11 mouse cellular contexts compared by ENCODE assay signal in the genomic region with DNA sequence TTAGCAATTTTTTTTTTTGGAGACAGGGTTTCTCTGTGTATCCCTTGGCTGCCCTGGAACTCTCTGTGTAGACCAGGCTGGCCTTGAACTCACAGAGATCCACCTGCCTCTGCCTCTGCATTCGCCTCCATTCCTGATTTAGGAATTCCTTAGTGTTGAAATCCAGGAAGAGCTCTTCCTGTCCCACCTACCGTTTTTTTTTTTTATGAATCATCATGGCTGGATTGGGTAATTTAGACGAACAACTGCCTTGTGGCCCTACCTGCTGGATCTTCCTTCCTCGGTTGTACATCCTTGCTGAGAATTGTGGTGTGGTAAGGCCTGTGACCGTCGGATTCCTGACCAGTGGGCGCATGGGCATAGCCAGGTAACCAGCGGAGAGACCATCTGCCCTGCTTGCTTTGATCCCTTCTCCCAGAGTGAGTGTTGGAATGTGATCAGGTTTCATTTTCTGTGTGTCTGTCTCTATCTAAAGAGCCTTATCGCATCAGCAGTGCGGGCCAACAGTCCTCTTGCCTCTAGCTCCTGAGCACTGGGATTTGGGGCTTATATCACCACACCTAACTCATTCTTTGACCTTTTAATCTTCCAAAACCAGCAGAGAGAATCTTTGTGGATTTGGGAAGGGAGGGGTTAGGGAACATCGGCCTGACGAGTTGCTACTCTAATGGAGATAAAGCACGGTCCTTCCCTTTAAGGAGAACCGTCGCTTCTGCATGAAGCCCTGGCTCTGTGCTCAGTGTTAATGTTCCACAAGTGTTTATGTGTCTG. TPM values are rescaled to one million over a fixed set of nuclear protein-coding genes. Genes with fewer than 3 reads are reported as not detected.
DNase-seq lines count a peak whose midpoint lies in the region; ATAC-seq lines count a peak whose summit lies in the region.
"Had no signal": no experiment of that assay in that cellular context is flagged by ENCODE, and none has a peak within 500 bp of the region (broad histone marks: within the 10 kb centered on the region; RNA-seq: fewer than 3 reads in every experiment).

No protein-coding gene starts in this region.

- H3K36me3 ChIP-seq in heart, embryonic 16.5 days (ENCODE audit: control insufficient read depth, insufficient read depth), result no peaks in the 10 kb centered on the region
- H3K36me3 ChIP-seq in intestine, embryonic 16.5 days (ENCODE audit: control insufficient read depth, insufficient read depth, low read length), result no peaks in the 10 kb centered on the region
- H3K36me3 ChIP-seq: midbrain, embryonic 12.5 days had no signal

- DNase-seq in heart, postnatal 25 days (ENCODE audit: low spot score), result no peak
- peak; percentile 71 for DNase-seq in 3T3-L1 (ENCODE audit: low read depth, low spot score)
- peak; percentile 81 for DNase-seq in cerebellum, adult 11 months
- DNase-seq in frontal cortex, postnatal 14 days (ENCODE audit: low spot score in 2 of 2), result no peak
- no peak for DNase-seq in retina, embryonic 14.5 days (ENCODE audit: low spot score)
- no peak for DNase-seq in gastrocnemius, postnatal 10 days
- DNase-seq: thymus, adult 18-20 months had no signal

- intact Hi-C loops in heart, postnatal 25 days (cut with DNase I), result no loop called here

- H3K9ac ChIP-seq in heart, embryonic 16.5 days (ENCODE audit: low read length), result no peak overlapping the region
- H3K9ac ChIP-seq in intestine, embryonic 16.5 days (ENCODE audit: low read depth, low read length), result no peak overlapping the region
- H3K9ac ChIP-seq: midbrain, embryonic 12.5 days had no signal

- H3K27me3 ChIP-seq in heart, embryonic 16.5 days (ENCODE audit: control insufficient read depth, insufficient read depth, low read length), result no peaks in the 10 kb centered on the region
- H3K27me3 ChIP-seq in intestine, embryonic 16.5 days (replicated peaks; ENCODE audit: control insufficient read depth, insufficient read depth, low read length), result no peaks in the 10 kb centered on the region
- H3K27me3 ChIP-seq: midbrain, embryonic 12.5 days had no signal

- no peak for ATAC-seq in heart, embryonic 16.5 days (replicated peaks; ENCODE audit: extremely low read depth, insufficient read depth, low FRiP score)
- no peak for ATAC-seq in intestine, embryonic 16.5 days

- no peak overlapping the region for H3K4me3 ChIP-seq in heart, embryonic 16.5 days (ENCODE audit: low read length)
- no peak overlapping the region for H3K4me3 ChIP-seq in intestine, embryonic 16.5 days (ENCODE audit: low read length)
- H3K4me3 ChIP-seq: erythroblast, embryonic 14.5 days; midbrain, embryonic 12.5 days had no signal

- no peaks in the 10 kb centered on the region for H3K9me3 ChIP-seq in heart, embryonic 16.5 days (replicated peaks; ENCODE audit: control insufficient read depth, low read length)
- H3K9me3 ChIP-seq in intestine, embryonic 16.5 days (ENCODE audit: control insufficient read depth, low read length), result no peaks in the 10 kb centered on the region
- H3K9me3 ChIP-seq: midbrain, embryonic 12.5 days had no signal

- H3K4me2 ChIP-seq in heart, embryonic 16.5 days (ENCODE audit: low read depth, low read length), result peak overlapping the region; percentile 46
- no peak overlapping the region for H3K4me2 ChIP-seq in intestine, embryonic 16.5 days (ENCODE audit: low read depth, low read length)
- H3K4me2 ChIP-seq: midbrain, embryonic 12.5 days had no signal

- H3K27ac ChIP-seq in heart, embryonic 16.5 days (ENCODE audit: low read length), result peak overlapping the region; percentile 91
- peak overlapping the region; percentile 64 for H3K27ac ChIP-seq in intestine, embryonic 16.5 days (ENCODE audit: low read length)
- H3K27ac ChIP-seq: midbrain, embryonic 12.5 days had no signal

- peaks cover 54% of the 10 kb centered on the region for H3K4me1 ChIP-seq in heart, embryonic 16.5 days (ENCODE audit: control insufficient read depth, insufficient read depth, low read length)
- H3K4me1 ChIP-seq in intestine, embryonic 16.5 days (ENCODE audit: control insufficient read depth, insufficient read depth, low read length), result peaks cover 8% of the 10 kb centered on the region; the same call in 1 of the 2 replicates
- H3K4me1 ChIP-seq: midbrain, embryonic 12.5 days had no signal

- 58% methylated on average over 15 of the region's 15 CpGs for WGBS in heart, embryonic 16.5 days
- 81% methylated on average over 15 of the region's 15 CpGs for WGBS in intestine, embryonic 16.5 days

RNA-seq across cellular contexts. Expression of a gene that starts 21.1 kb away (rescaled TPM):
- polyA plus RNA-seq in heart, embryonic 16.5 days (2015; fragmentation: Nextera tagmentation; extraction: Ambion mirVana), result 14.5 and 15.4 TPM in 2 replicates
- 10 to 100 TPM; 22.9 to 29.4 TPM for total RNA-seq in heart, postnatal 25 days (2021)
- 10.7 and 11.1 TPM in 2 replicates for polyA plus RNA-seq in intestine, embryonic 16.5 days (2015; fragmentation: Nextera tagmentation; extraction: Ambion mirVana)
- 10 to 100 TPM; 36.1 to 43.2 TPM for total RNA-seq in gastrocnemius, postnatal 10 days (2021)

RNA-seq across cellular contexts. Expression of a gene that starts 38.6 kb away (rescaled TPM):
- polyA plus RNA-seq in heart, embryonic 16.5 days (2015; fragmentation: Nextera tagmentation; extraction: Ambion mirVana), result 5.7 and 7.2 TPM in 2 replicates
- 1 to 10 TPM; 4.6 to 5.4 TPM for total RNA-seq in heart, postnatal 25 days (2021)
- 13.8 and 15.1 TPM in 2 replicates for polyA plus RNA-seq in intestine, embryonic 16.5 days (2015; fragmentation: Nextera tagmentation; extraction: Ambion mirVana)
- total RNA-seq in gastrocnemius, postnatal 10 days (2021), result 1 to 10 TPM; 4.1 to 5.0 TPM

RNA-seq across cellular contexts. Expression of a gene that starts 56.7 kb away (rescaled TPM):
- 8.4 and 10.3 TPM in 2 replicates for polyA plus RNA-seq in heart, embryonic 16.5 days (2015; fragmentation: Nextera tagmentation; extraction: Ambion mirVana)
- 10 to 100 TPM; 33.2 to 33.3 TPM for total RNA-seq in heart, postnatal 25 days (2021)
- 11.5 and 12.0 TPM in 2 replicates for polyA plus RNA-seq in intestine, embryonic 16.5 days (2015; fragmentation: Nextera tagmentation; extraction: Ambion mirVana)
- 10 to 100 TPM; 35.8 to 43.5 TPM for total RNA-seq in gastrocnemius, postnatal 10 days (2021)

Comparison
In these comparisons a context has a peak if more than half of its experiments do, and no peak if none do; other contexts are left out.
1. DNase-seq: peak in 3T3-L1 (single experiment) and cerebellum, adult 11 months (single experiment); none in heart, postnatal 25 days (single experiment), frontal cortex, postnatal 14 days (0 of 2), retina, embryonic 14.5 days (single experiment) and gastrocnemius, postnatal 10 days (single experiment).